Mouse (Mus musculus) neural tube, embryonic 13.5 days (tissue): ENCODE data around the gene Fndc1. TPM values are rescaled to one million over a fixed set of nuclear protein-coding genes. Genes with fewer than 3 reads are reported as not detected.

ENCODE experiments used
- ATAC-seq: fragments of 200-750 bp; cut with Nextera tagmentation; 2 replicates; pipeline ENCODE4 v1.8.0; 2017; ENCODE audit warnings: low read depth, mild to moderate bottlenecking, moderate TSS enrichment, moderate library complexity
- H3K27ac ChIP-seq: fragments of 300-500 bp; sonication (generic); replicated peaks from 2 replicates; pipeline ENCODE4 v1.5.1; 2015; ENCODE audit warnings: moderate library complexity, mild to moderate bottlenecking, inconsistent platforms
- H3K27me3 ChIP-seq: fragments of 300-500 bp; sonication (generic); 2 replicates; pipeline ENCODE4 v1.6.1; 2015; ENCODE audit warnings: mild to moderate bottlenecking, inconsistent platforms
- H3K36me3 ChIP-seq: fragments of 300-500 bp; sonication (generic); 2 replicates; pipeline ENCODE4 v1.6.1; 2015; ENCODE audit warnings: mild to moderate bottlenecking, inconsistent platforms
- H3K4me1 ChIP-seq: fragments of 300-500 bp; sonication (generic); replicated peaks from 2 replicates; pipeline ENCODE4 v1.6.1; 2015; ENCODE audit warnings: inconsistent platforms
- H3K4me2 ChIP-seq: fragments of 300-500 bp; sonication (generic); 2 replicates; pipeline ENCODE4 v1.6.1; 2015; ENCODE audit warnings: inconsistent platforms, mild to moderate bottlenecking, moderate library complexity
- H3K4me3 ChIP-seq: fragments of 300-500 bp; sonication (generic); 2 replicates; pipeline ENCODE4 v1.5.1; 2015; ENCODE audit warnings: mild to moderate bottlenecking, inconsistent platforms
- H3K9ac ChIP-seq: fragments of 300-500 bp; sonication (generic); 2 replicates; pipeline ENCODE4 v1.6.1; 2015; ENCODE audit warnings: moderate library complexity, mild to moderate bottlenecking, inconsistent platforms
- H3K9me3 ChIP-seq: fragments of 300-500 bp; sonication (generic); 2 replicates; pipeline ENCODE4 v1.6.1; 2016; ENCODE audit warnings: inconsistent platforms
- WGBS: fragments of 180-500 bp; shearing (Covaris S2); methylation state at CpG from one replicate; pipeline ENCODE4 v1.1.7; 2015; 5-methylcytosine and 5-hydroxymethylcytosine counted together
- polyA plus RNA-seq: library from polyadenylated mRNA; unstranded; fragments of >200 nt; fragmentation: Nextera tagmentation; extraction: Ambion mirVana; gene quantifications from 2 replicates; pipeline ENCODE4 v1.2.1, GENCODE M21; 2015

The Fndc1 gene
- polyA plus RNA-seq, 1 experiment from 2014 or later: 5.3 TPM

GRCm38 (mm10) chr17:7814433-7814832, 12.7 kb downstream of the Fndc1 start:
- Histone ChIP-seq H3K4me3 (no peak overlapping the region), H3K9me3 (no peaks in the 10 kb centered on the region), H3K27ac (no peak overlapping the region), H3K4me1 (no peaks in the 10 kb centered on the region), H3K36me3 (no peaks in the 10 kb centered on the region), H3K27me3 (no peaks in the 10 kb centered on the region), H3K4me2 (no peak overlapping the region), H3K9ac (no peak overlapping the region)
- 64% methylated on average over 3 of the region's 3 CpGs for WGBS
- ATAC-seq: no peak

- Histone ChIP-seq H3K4me3 (no peak overlapping the region), H3K9me3 (no peaks in the 10 kb centered on the region), H3K9ac (no peak overlapping the region), H3K27me3 (no peaks in the 10 kb centered on the region), H3K27ac (no peak overlapping the region), H3K36me3 (no peaks in the 10 kb centered on the region), H3K4me2 (no peak overlapping the region), H3K4me1 (no peaks in the 10 kb centered on the region)
- WGBS: 84% methylated on average over 2 of the region's 2 CpGs
- no peak for ATAC-seq
Measured at GRCm38 (mm10) chr17:7808043-7808442, 19.1 kb downstream of the Fndc1 start.

GRCm38 (mm10) chr17:7805105-7805504, 22.0 kb downstream of the Fndc1 start:
- Histone ChIP-seq H3K9ac (no peak overlapping the region), H3K4me1 (no peaks in the 10 kb centered on the region), H3K9me3 (no peaks in the 10 kb centered on the region), H3K4me2 (no peak overlapping the region), H3K27ac (no peak overlapping the region), H3K36me3 (no peaks in the 10 kb centered on the region), H3K27me3 (no peaks in the 10 kb centered on the region), H3K4me3 (no peak overlapping the region)
- no peak for ATAC-seq
- 70% methylated on average over 6 of the region's 6 CpGs for WGBS

DNA sequence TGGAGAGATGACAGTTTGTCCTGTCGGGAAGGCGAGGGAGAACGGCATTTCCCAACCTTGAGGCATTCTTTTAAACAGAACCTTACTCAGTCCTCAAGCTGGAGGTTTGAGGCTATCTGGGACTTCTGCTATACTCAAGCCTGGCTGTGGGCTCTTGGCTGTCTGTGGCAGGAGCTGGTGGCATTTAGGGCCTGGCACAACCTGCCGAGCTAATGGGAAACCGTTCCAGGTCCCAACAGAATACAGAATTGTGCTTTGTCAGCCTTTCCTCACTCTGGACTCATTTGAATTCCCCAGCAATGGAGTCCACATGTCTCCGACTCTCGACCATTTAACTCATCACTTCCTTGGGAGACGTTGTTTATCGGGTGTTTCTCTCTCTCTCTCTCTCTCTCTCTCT, 24.6 kb downstream of the Fndc1 start:
- 76% methylated on average over 9 of the region's 9 CpGs for WGBS

GRCm38 (mm10) chr17:7799894-7800293, 27.2 kb downstream of the Fndc1 start:
- no peaks in the 10 kb centered on the region for H3K9me3 ChIP-seq
- H3K9ac ChIP-seq: no peak overlapping the region
- no peak overlapping the region for H3K4me2 ChIP-seq
- no peaks in the 10 kb centered on the region for H3K4me1 ChIP-seq
- no peak for ATAC-seq
- 62% methylated on average over 3 of the region's 3 CpGs for WGBS
- no peaks in the 10 kb centered on the region for H3K27me3 ChIP-seq
- no peaks in the 10 kb centered on the region for H3K36me3 ChIP-seq
- no peak overlapping the region for H3K27ac ChIP-seq
- no peak overlapping the region for H3K4me3 ChIP-seq

More for the DNA sequence above, 24.6 kb downstream of the Fndc1 start:
- H3K4me3 ChIP-seq: no peak overlapping the region
- H3K27me3 ChIP-seq: no peaks in the 10 kb centered on the region
- H3K27ac ChIP-seq: no peak overlapping the region
- no peaks in the 10 kb centered on the region for H3K4me1 ChIP-seq
- H3K9me3 ChIP-seq: no peaks in the 10 kb centered on the region
- H3K4me2 ChIP-seq: no peak overlapping the region
- H3K9ac ChIP-seq: no peak overlapping the region
- no peaks in the 10 kb centered on the region for H3K36me3 ChIP-seq
- ATAC-seq: no peak

GRCm38 (mm10) chr17:7795584-7795983, 31.5 kb downstream of the Fndc1 start:
- Histone ChIP-seq H3K9me3 (no peaks in the 10 kb centered on the region), H3K9ac (no peak overlapping the region), H3K27ac (no peak overlapping the region), H3K4me3 (no peak overlapping the region), H3K27me3 (no peaks in the 10 kb centered on the region), H3K4me1 (no peaks in the 10 kb centered on the region), H3K36me3 (no peaks in the 10 kb centered on the region), H3K4me2 (no peak overlapping the region)
- WGBS: 84% methylated on average over 8 of the region's 8 CpGs
- ATAC-seq: no peak

GRCm38 (mm10) chr17:7795168-7795567, 31.9 kb downstream of the Fndc1 start:
- Histone ChIP-seq H3K27ac (no peak overlapping the region), H3K4me1 (no peaks in the 10 kb centered on the region), H3K9me3 (no peaks in the 10 kb centered on the region), H3K9ac (no peak overlapping the region), H3K36me3 (no peaks in the 10 kb centered on the region), H3K27me3 (no peaks in the 10 kb centered on the region), H3K4me3 (no peak overlapping the region), H3K4me2 (no peak overlapping the region)
- no peak for ATAC-seq
- 85% methylated on average over 2 of the region's 2 CpGs for WGBS

DNA sequence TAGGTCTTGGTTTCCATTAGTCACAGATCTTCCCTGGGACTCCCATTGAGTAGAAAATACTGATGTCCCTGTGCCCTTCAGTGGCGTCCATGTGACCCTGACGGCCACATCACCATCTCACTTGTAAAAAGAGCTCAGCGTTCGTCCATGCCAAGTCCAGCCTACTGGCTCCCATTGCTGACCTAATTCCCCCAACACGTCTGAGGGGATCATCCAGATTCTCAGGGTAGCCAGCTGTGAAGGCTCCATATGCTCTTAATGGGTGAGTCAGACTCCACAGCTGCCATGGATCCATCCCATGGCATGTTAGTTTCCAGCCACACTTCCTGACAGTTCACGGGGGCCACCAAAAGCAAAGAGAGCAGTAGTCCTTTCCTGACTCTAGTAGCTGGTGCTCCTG, 33.0 kb downstream of the Fndc1 start:
- Histone ChIP-seq H3K9me3 (no peaks in the 10 kb centered on the region), H3K4me1 (no peaks in the 10 kb centered on the region), H3K36me3 (no peaks in the 10 kb centered on the region), H3K27me3 (no peaks in the 10 kb centered on the region), H3K4me2 (no peak overlapping the region), H3K27ac (no peak overlapping the region), H3K9ac (no peak overlapping the region), H3K4me3 (no peak overlapping the region)
- WGBS: 86% methylated on average over 6 of the region's 6 CpGs
- no peak for ATAC-seq

- no peaks in the 10 kb centered on the region for H3K9me3 ChIP-seq
Measured at GRCm38 (mm10) chr17:7790512-7790911, 36.6 kb downstream of the Fndc1 start.

GRCm38 (mm10) chr17:7774101-7774500, 53.0 kb downstream of the Fndc1 start:
- Histone ChIP-seq H3K4me3 (no peak overlapping the region), H3K9ac (no peak overlapping the region), H3K27ac (no peak overlapping the region), H3K9me3 (no peaks in the 10 kb centered on the region), H3K36me3 (no peaks in the 10 kb centered on the region), H3K27me3 (no peaks in the 10 kb centered on the region), H3K4me2 (no peak overlapping the region), H3K4me1 (no peaks in the 10 kb centered on the region; the same call in 1 of the 2 replicates)
- 95% methylated on average over 3 of the region's 3 CpGs for WGBS
- no peak for ATAC-seq

More at GRCm38 (mm10) chr17:7790512-7790911, 36.6 kb downstream of the Fndc1 start:
- Histone ChIP-seq H3K27me3 (no peaks in the 10 kb centered on the region), H3K4me1 (no peaks in the 10 kb centered on the region), H3K4me3 (no peak overlapping the region), H3K27ac (no peak overlapping the region), H3K36me3 (no peaks in the 10 kb centered on the region), H3K9ac (no peak overlapping the region), H3K4me2 (no peak overlapping the region)
- no peak for ATAC-seq
- WGBS: 75% methylated on average over 3 of the region's 3 CpGs

- Histone ChIP-seq H3K9ac (no peak overlapping the region), H3K4me2 (no peak overlapping the region), H3K4me1 (no peaks in the 10 kb centered on the region), H3K4me3 (no peak overlapping the region), H3K27me3 (no peaks in the 10 kb centered on the region), H3K27ac (no peak overlapping the region), H3K36me3 (no peaks in the 10 kb centered on the region), H3K9me3 (no peaks in the 10 kb centered on the region)
- no peak for ATAC-seq
- WGBS: 82% methylated on average over 4 of the region's 4 CpGs
Measured at GRCm38 (mm10) chr17:7759786-7760185, 67.3 kb downstream of the Fndc1 start.

- Histone ChIP-seq H3K27ac (no peak overlapping the region), H3K27me3 (no peaks in the 10 kb centered on the region), H3K36me3 (no peaks in the 10 kb centered on the region), H3K9me3 (no peaks in the 10 kb centered on the region), H3K4me2 (no peak overlapping the region), H3K9ac (no peak overlapping the region), H3K4me3 (no peak overlapping the region), H3K4me1 (no peaks in the 10 kb centered on the region)
- 86% methylated on average over 11 of the region's 11 CpGs for WGBS
- no peak for ATAC-seq
Measured at GRCm38 (mm10) chr17:7755001-7755400, 72.1 kb downstream of the Fndc1 start.

GRCm38 (mm10) chr17:7753383-7753782, 73.7 kb downstream of the Fndc1 start:
- WGBS: 71% methylated on average over 7 of the region's 7 CpGs

More at GRCm38 (mm10) chr17:7753383-7753782, 73.7 kb downstream of the Fndc1 start:
- no peak overlapping the region for H3K27ac ChIP-seq
- H3K4me1 ChIP-seq: no peaks in the 10 kb centered on the region
- H3K36me3 ChIP-seq: no peaks in the 10 kb centered on the region
- no peaks in the 10 kb centered on the region for H3K27me3 ChIP-seq
- no peak overlapping the region for H3K4me2 ChIP-seq
- ATAC-seq: no peak
- H3K9me3 ChIP-seq: no peaks in the 10 kb centered on the region
- no peak overlapping the region for H3K4me3 ChIP-seq
- no peak overlapping the region for H3K9ac ChIP-seq
